Mouse (Mus musculus) liver, adult 2 months (tissue): Measurements from ENCODE around the gene Jagn1. TPM values are rescaled to one million over a fixed set of nuclear protein-coding genes. Genes with fewer than 3 reads are reported as not detected.
A peak's percentile ranks its signal among the peaks of the same experiment; 100 is the strongest.

Source experiments
- DNase-seq: peaks from one replicate; pipeline ENCODE4 v3.0.0-alpha.2; 2011; ENCODE audit warnings: low read depth, low spot score; ENCODE audit errors: extremely low read depth
- H3K27ac ChIP-seq: fragments of 200-500 bp; replicated peaks from 2 replicates; pipeline ENCODE4 v1.5.1; 2012; ENCODE audit warnings: low read depth, mild to moderate bottlenecking, control low read depth, inconsistent platforms, low read length; ENCODE audit not compliant: insufficient read depth
- H3K27me3 ChIP-seq: fragments of 200-500 bp; 2 replicates; pipeline ENCODE4 v1.6.1; 2012; ENCODE audit warnings: mild to moderate bottlenecking, moderate library complexity, low read length, inconsistent platforms; ENCODE audit not compliant: control insufficient read depth, insufficient read depth
- H3K36me3 ChIP-seq: fragments of 200-500 bp; 2 replicates; pipeline ENCODE4 v1.6.1; 2012; ENCODE audit warnings: low read length, inconsistent platforms; ENCODE audit not compliant: control insufficient read depth, insufficient read depth
- H3K4me1 ChIP-seq: fragments of 200-500 bp; 2 replicates; pipeline ENCODE4 v1.6.1; 2011; ENCODE audit warnings: low read length; ENCODE audit not compliant: control insufficient read depth, insufficient read depth
- H3K4me3 ChIP-seq: fragments of 200-500 bp; 2 replicates; pipeline ENCODE4 v1.5.1; 2011; ENCODE audit warnings: low read depth, mild to moderate bottlenecking, control low read depth, low read length, moderate library complexity; ENCODE audit not compliant: insufficient read depth
- H3K79me2 ChIP-seq: fragments of 200-500 bp; 2 replicates; pipeline ENCODE4 v1.6.1; 2012; ENCODE audit warnings: inconsistent platforms, mild to moderate bottlenecking, low read length, moderate library complexity; ENCODE audit not compliant: control insufficient read depth, insufficient read depth
- H3K9ac ChIP-seq: fragments of 200-500 bp; 2 replicates; pipeline ENCODE4 v1.6.1; 2012; ENCODE audit warnings: low read depth, mild to moderate bottlenecking, control low read depth, inconsistent platforms, low read length
- CTCF ChIP-seq: fragments of 200-500 bp; IDR thresholded peaks from 2 replicates; pipeline ENCODE4 v1.5.1; 2011; ENCODE audit warnings: low read depth, low read length, control low read depth
- POLR2A ChIP-seq: fragments of 200-500 bp; IDR thresholded peaks from 2 replicates; pipeline ENCODE4 v1.6.1; 2011; ENCODE audit warnings: low read length, control low read depth; ENCODE audit not compliant: insufficient read depth; ENCODE audit errors: extremely low read depth
- WGBS: fragments of 180-500 bp; shearing (Covaris S2); methylation state at CpG from one replicate; pipeline ENCODE4 v1.1.7; 2018; 5-methylcytosine and 5-hydroxymethylcytosine counted together
- polyA plus RNA-seq: library from polyadenylated mRNA; depleted of rRNA; stranded (reverse); fragments of >200 nt; gene quantifications from 2 replicates; pipeline ENCODE4 v1.2.3, GENCODE M21; 2012
- total RNA-seq: library from RNA; depleted of rRNA; stranded (reverse); fragments of >200 nt; gene quantifications from 2 replicates; pipeline ENCODE4 v1.2.3, GENCODE M21; 2014

The Jagn1 gene
- total and polyA plus RNA-seq, 2 experiments, result 20.2 to 61.5 TPM

GRCm38 (mm10) chr6:113437135-113437534 lies 5.2 kb upstream of the Jagn1 start:
- no peaks in the 10 kb centered on the region for H3K27me3 ChIP-seq
- WGBS, result 92% methylated on average over 12 of the region's 12 CpGs
- peaks cover 46% of the 10 kb centered on the region for H3K4me1 ChIP-seq
- peaks cover 16% of the 10 kb centered on the region; the same call in 1 of the 2 replicates for H3K79me2 ChIP-seq
- no peak overlapping the region for H3K9ac ChIP-seq
- no peak overlapping the region; the same call in 1 of the 2 replicates for H3K27ac ChIP-seq
- TF ChIP-seq CTCF (no peak), POLR2A (no peak)
- peaks cover 11% of the 10 kb centered on the region; the same call in 1 of the 2 replicates for H3K36me3 ChIP-seq
- no peak for DNase-seq
- H3K4me3 ChIP-seq, result no peak overlapping the region

GRCm38 (mm10) chr6:113438721-113439430 lies 3.5 kb upstream of the Jagn1 start:
- Histone ChIP-seq H3K36me3 (peaks cover 11% of the 10 kb centered on the region; the same call in 1 of the 2 replicates), H3K4me1 (peaks cover 38% of the 10 kb centered on the region), H3K79me2 (peaks cover 12% of the 10 kb centered on the region), H3K4me3 (no peak overlapping the region), H3K9ac (peak overlapping the region; percentile 42; the same call in 1 of the 2 replicates), H3K27me3 (no peaks in the 10 kb centered on the region), H3K27ac (peak overlapping the region; percentile 94)
- peak; percentile 92 for DNase-seq
- WGBS, result 29% methylated on average over 12 of the region's 12 CpGs
- TF ChIP-seq CTCF (no peak), POLR2A (no peak)

DNA sequence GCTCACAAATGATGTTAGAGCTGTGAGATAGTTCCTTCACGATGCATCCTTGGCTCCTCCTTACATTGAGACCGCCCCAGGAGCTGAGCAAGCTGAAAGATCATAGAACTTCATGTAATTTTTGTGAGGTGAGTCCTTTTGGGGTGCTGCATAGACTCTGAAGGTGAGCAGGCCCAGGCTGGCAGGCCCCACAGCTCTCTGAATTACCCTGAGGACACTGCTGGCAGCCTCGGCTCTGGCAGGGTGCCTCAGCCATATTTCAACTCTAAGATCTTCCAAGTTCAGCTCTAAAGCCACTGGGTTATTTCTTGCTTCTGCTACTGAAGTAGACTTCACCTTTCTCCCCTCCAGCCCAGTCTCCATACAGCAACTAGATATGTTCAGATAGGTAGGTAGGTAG lies 1.7 kb upstream of the Jagn1 start:
- Histone ChIP-seq H3K9ac (0 out of 2 replicates have a peak overlapping the region, but pooled peaks have one; percentile 24), H3K4me1 (peaks cover 31% of the 10 kb centered on the region), H3K79me2 (peaks cover 6% of the 10 kb centered on the region), H3K27me3 (no peaks in the 10 kb centered on the region), H3K4me3 (no peak overlapping the region), H3K36me3 (peaks cover 3% of the 10 kb centered on the region; the same call in 1 of the 2 replicates), H3K27ac (peak overlapping the region; percentile 7; the same call in 1 of the 2 replicates)
- WGBS, result 63% methylated on average over 3 of the region's 3 CpGs
- no peak for TF ChIP-seq CTCF
- TF ChIP-seq POLR2A, result no peak
- DNase-seq, result peak; percentile 36

DNA sequence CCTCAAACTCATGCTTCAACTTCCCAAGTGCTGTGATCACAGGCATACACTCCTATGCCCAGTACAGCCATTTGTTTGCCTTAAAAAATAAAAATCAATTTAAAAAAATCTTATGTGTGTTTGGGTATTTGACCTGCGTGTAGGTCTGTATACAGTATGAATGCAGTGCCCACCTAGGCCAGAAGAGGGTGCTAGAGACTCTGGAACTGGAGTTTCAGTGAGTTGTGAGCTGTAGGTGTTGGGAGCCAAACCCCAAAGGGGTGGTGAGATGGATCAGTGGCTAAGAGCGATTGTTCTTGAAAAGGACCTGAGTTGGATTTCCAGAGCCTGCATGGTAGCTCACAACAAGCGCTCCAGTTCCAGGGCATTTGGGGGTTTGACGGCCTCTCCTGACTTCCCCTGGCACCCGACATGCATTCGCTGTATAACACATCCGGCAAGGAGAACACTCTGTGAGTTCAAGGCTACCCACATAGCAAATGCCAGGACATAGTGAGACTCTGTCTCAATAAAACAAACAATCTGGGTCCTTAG lies 1.2 kb upstream of the Jagn1 start:
- DNase-seq, result peak; percentile 84
- Histone ChIP-seq H3K4me3 (no peak overlapping the region), H3K9ac (no peak overlapping the region), H3K27me3 (no peaks in the 10 kb centered on the region), H3K27ac (no peak overlapping the region), H3K79me2 (peaks cover 5% of the 10 kb centered on the region), H3K36me3 (peaks cover 2% of the 10 kb centered on the region; the same call in 1 of the 2 replicates), H3K4me1 (peaks cover 31% of the 10 kb centered on the region)
- 35% methylated on average over 7 of the region's 7 CpGs for WGBS
- peak; percentile 57; the same call in 1 of the 2 replicates for TF ChIP-seq CTCF
- TF ChIP-seq POLR2A, result no peak

GRCm38 (mm10) chr6:113442087-113442441 lies 305 bp upstream of the Jagn1 start:
- TF ChIP-seq POLR2A (no peak), CTCF (no peak)

DNA sequence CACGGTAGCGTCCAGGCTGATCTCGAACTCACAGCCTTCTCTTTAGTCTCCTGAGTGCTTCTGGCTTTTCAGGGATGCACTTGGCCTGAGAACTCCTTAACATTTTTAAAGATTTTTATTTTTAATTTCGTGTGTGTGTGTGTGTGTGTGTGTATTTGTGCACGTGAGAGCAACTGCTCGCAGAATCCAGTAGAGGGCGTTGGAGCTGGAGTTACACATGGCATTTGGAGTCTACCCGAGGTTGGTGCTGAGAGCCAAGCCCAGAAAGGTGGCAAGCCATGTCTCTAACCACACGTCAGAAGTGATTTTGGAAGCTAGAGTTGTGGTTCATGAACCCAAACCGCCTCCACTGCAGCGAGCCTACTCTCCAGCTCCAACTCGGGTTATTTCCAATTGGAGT lies 722 bp downstream of the Jagn1 start:
- peaks cover 5% of the 10 kb centered on the region for H3K79me2 ChIP-seq
- TF ChIP-seq CTCF (peak; percentile 45; the same call in 1 of the 2 replicates), POLR2A (no peak)
- H3K4me3 ChIP-seq, result peak overlapping the region; percentile 92
- H3K4me1 ChIP-seq, result peaks cover 28% of the 10 kb centered on the region
- no peaks in the 10 kb centered on the region for H3K27me3 ChIP-seq
- H3K36me3 ChIP-seq, result peaks cover 17% of the 10 kb centered on the region
- H3K27ac ChIP-seq, result peak overlapping the region; percentile 72
- peak; percentile 41 for DNase-seq
- 34% methylated on average over 12 of the region's 12 CpGs for WGBS
- H3K9ac ChIP-seq, result peak overlapping the region; percentile 93

More at GRCm38 (mm10) chr6:113442087-113442441, 305 bp upstream of the Jagn1 start:
- H3K4me3 ChIP-seq, result no peak overlapping the region
- DNase-seq, result no peak
- peaks cover 31% of the 10 kb centered on the region for H3K4me1 ChIP-seq
- H3K79me2 ChIP-seq, result peaks cover 5% of the 10 kb centered on the region
- H3K27ac ChIP-seq, result no peak overlapping the region
- WGBS, result 39% methylated on average over 9 of the region's 9 CpGs
- H3K9ac ChIP-seq, result no peak overlapping the region
- H3K27me3 ChIP-seq, result no peaks in the 10 kb centered on the region
- peaks cover 9% of the 10 kb centered on the region; the same call in 1 of the 2 replicates for H3K36me3 ChIP-seq
